Mouse (Mus musculus): ENCODE measurements at regions not wholly inside any gene's neighbourhood (a gene's known extent, or its start where the extent isn't known, plus 50 kb on each side); places are given as distances from the start of the nearest gene placed in this dataset.

DNA sequence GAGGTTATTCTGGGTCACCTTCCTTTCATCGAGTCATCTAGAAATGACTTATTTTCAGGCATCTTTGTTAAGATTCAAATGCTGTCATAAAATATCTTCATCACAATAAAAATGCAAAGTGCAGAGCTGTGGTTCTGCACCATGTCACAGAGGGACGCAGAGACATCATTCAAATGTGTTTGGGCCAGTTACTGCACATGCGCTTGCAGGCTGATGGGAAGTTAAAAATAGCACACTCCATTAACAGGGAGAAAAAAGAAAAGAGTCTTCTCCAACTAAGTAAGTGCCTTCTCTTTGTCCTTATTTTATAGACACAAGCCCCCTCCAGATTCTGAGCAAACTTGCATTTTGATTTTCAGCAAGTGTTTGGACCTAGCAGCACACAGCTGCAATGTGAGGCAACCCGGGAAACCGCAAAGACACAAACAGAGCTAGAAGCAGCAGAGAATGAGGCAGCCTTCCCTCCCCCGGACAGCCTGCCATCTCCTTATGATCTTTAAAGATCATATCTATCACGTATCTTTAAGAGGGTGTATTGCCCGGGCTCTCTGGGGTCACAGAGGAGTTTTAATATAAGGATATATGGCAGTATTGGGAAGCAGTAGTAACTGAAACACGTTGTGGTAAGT is 510.0 kb downstream of the Adam3 start:
- TF ChIP-seq BHLHE40 (IDR thresholded peaks at IDR 0.05; ENCODE audit: borderline replicate concordance, low read depth, low read length) (no peak), RAD21 (IDR thresholded peaks at IDR 0.05; ENCODE audit: low read depth, low read length) (no peak), EP300 (IDR thresholded peaks at IDR 0.05; ENCODE audit: low read depth in 1 of 2, low read length in 2 of 2) (no peak), ZMIZ1 (IDR thresholded peaks at IDR 0.05; ENCODE audit: low read depth, low read length) (no peak)
